In genomic region chr15:83241497-83241896, GRCm38 (mm10) we compare ENCODE assay signal across 27 mouse cellular contexts. TPM values are rescaled to one million over a fixed set of nuclear protein-coding genes. Genes with fewer than 3 reads are reported as not detected.
A peak's percentile ranks its signal among the peaks of the same experiment; 100 is the strongest.
DNase-seq lines count a peak whose midpoint lies in the region; ATAC-seq lines count a peak whose summit lies in the region.
"Had no signal": no experiment of that assay in that cellular context is flagged by ENCODE, and none has a peak within 500 bp of the region (broad histone marks: within the 10 kb centered on the region; RNA-seq: fewer than 3 reads in every experiment).

No protein-coding gene starts in this region.

- H3K27me3 ChIP-seq in kidney, embryonic 15.5 days = no peaks in the 10 kb centered on the region
- H3K27me3 ChIP-seq: CH12.LX; forebrain, embryonic 13.5 days; heart, embryonic 12.5 days; hindbrain, embryonic 13.5 days; Patski had no signal

- no peaks in the 10 kb centered on the region for H3K36me3 ChIP-seq in kidney, embryonic 15.5 days
- H3K36me3 ChIP-seq: forebrain, embryonic 10.5 days; G1E; heart, embryonic 12.5 days; heart, embryonic 15.5 days; hindbrain, embryonic 10.5 days; hindbrain, embryonic 13.5 days had no signal

- no peak overlapping the region for H3K4me2 ChIP-seq in kidney, embryonic 15.5 days
- H3K4me2 ChIP-seq: forebrain, embryonic 13.5 days; heart, embryonic 12.5 days; heart, embryonic 15.5 days; hindbrain, embryonic 13.5 days had no signal

- H3K9ac ChIP-seq in kidney, embryonic 15.5 days = no peak overlapping the region
- H3K9ac ChIP-seq: forebrain, embryonic 13.5 days; heart, embryonic 12.5 days; heart, embryonic 15.5 days; hindbrain, embryonic 13.5 days had no signal

- DNase-seq in kidney, adult 18-20 months = peak; percentile 76
- peak; percentile 94 for DNase-seq in kidney, adult 9 months
- DNase-seq in kidney, postnatal 10 days = peak; percentile 54
- DNase-seq in kidney, postnatal 36 days = peak; percentile 78 to 85
- no peak for DNase-seq in right cerebral cortex, postnatal 4 days
- DNase-seq in left cerebral cortex, postnatal 4 days = no peak
- DNase-seq: adrenal gland, postnatal 10 days; adrenal gland, postnatal 36 days; B cell, adult 2 months; cerebellum, adult 18-20 months; cerebellum, adult 9-10 months; cerebellum, postnatal 14 days; gastrocnemius, adult 2 months; gastrocnemius, postnatal 14 days; heart, postnatal 10 days; heart, postnatal 36 days had no signal

- intact Hi-C loops in left cerebral cortex, postnatal 4 days (cut with DNase I) = no loop called here

- ATAC-seq in kidney, embryonic 15.5 days (replicated peaks; ENCODE audit: low FRiP score) = no peak
- ATAC-seq: forebrain, embryonic 13.5 days; forebrain, embryonic 16.5 days; Patski had no signal

- H3K9me3 ChIP-seq in kidney, embryonic 15.5 days (replicated peaks) = no peaks in the 10 kb centered on the region
- H3K9me3 ChIP-seq: forebrain, embryonic 10.5 days; forebrain, embryonic 13.5 days; G1E; heart, embryonic 12.5 days; heart, embryonic 15.5 days; hindbrain, embryonic 10.5 days; hindbrain, embryonic 13.5 days had no signal

- H3K4me1 ChIP-seq in kidney, embryonic 15.5 days = 0 out of 2 replicates have a peak, but pooled peaks cover 6% of the 10 kb centered on the region
- H3K4me1 ChIP-seq: forebrain, embryonic 10.5 days; forebrain, embryonic 13.5 days; heart, embryonic 12.5 days; heart, embryonic 15.5 days; hindbrain, embryonic 13.5 days had no signal

- no peak overlapping the region for H3K27ac ChIP-seq in kidney, embryonic 15.5 days
- H3K27ac ChIP-seq: forebrain, embryonic 10.5 days; forebrain, embryonic 13.5 days; gastrocnemius, adult 2 months; heart, embryonic 15.5 days; hindbrain, embryonic 10.5 days; hindbrain, embryonic 13.5 days had no signal

- H3K4me3 ChIP-seq in kidney, embryonic 15.5 days (replicated peaks) = no peak overlapping the region
- H3K4me3 ChIP-seq: forebrain, embryonic 10.5 days; forebrain, embryonic 13.5 days; gastrocnemius, adult 2 months; heart, embryonic 12.5 days; heart, embryonic 15.5 days; hindbrain, embryonic 10.5 days; hindbrain, embryonic 13.5 days had no signal

- 71% methylated on average over 3 of the region's 3 CpGs for WGBS in kidney, embryonic 15.5 days

RNA-seq across cellular contexts. Expression of gene A4galt, which starts 10.1 kb away (rescaled TPM):
- polyA plus RNA-seq in kidney, embryonic 15.5 days (2015; fragmentation: Nextera tagmentation; extraction: Ambion mirVana) = 19.1 and 20.8 TPM in 2 replicates
- 1 to 10 TPM; 3.1 to 3.9 TPM for total RNA-seq in left cerebral cortex, postnatal 4 days (2021)
- polyA plus RNA-seq: G1E had no signal

Comparison
In these comparisons a context has a peak if more than half of its experiments do, and no peak if none do; other contexts are left out.
1. DNase-seq: peak in kidney, adult 18-20 months (single experiment), kidney, adult 9 months (single experiment), kidney, postnatal 10 days (single experiment) and kidney, postnatal 36 days (2 of 2); none in right cerebral cortex, postnatal 4 days (single experiment) and left cerebral cortex, postnatal 4 days (single experiment).